Mouse (Mus musculus) right cerebral cortex, adult 18-20 months (tissue): Measurements from ENCODE around the gene Eif2b5.
A peak's percentile ranks its signal among the peaks of the same experiment; 100 is the strongest.

Source experiments
- DNase-seq: peaks from one replicate; pipeline ENCODE4 v3.0.0; 2022; ENCODE audit warnings: mixed read lengths

Eif2b5 gene

GRCm38 (mm10) chr16:20537601-20538320 lies 39.1 kb downstream of the Eif2b5 start:
- DNase-seq: no peak

- no peak for DNase-seq
Observed at GRCm38 (mm10) chr16:20539649-20540048, 41.0 kb downstream of the Eif2b5 start.

GRCm38 (mm10) chr16:20540438-20540837 lies 41.8 kb downstream of the Eif2b5 start:
- DNase-seq: no peak

GRCm38 (mm10) chr16:20545696-20546095 lies 47.1 kb downstream of the Eif2b5 start:
- DNase-seq: no peak

GRCm38 (mm10) chr16:20547423-20547822 lies 48.8 kb downstream of the Eif2b5 start:
- no peak for DNase-seq

- DNase-seq: peak; percentile 99
Observed at GRCm38 (mm10) chr16:20548096-20548948, 49.7 kb downstream of the Eif2b5 start, which contains the start of gene Abcf3. Gene Abcf3 (plus strand): TSS chr16:20548577.

- DNase-seq: no peak
Observed at GRCm38 (mm10) chr16:20549161-20549560, 50.5 kb downstream of the Eif2b5 start.

- no peak for DNase-seq
Observed at GRCm38 (mm10) chr16:20551691-20552090, 53.1 kb downstream of the Eif2b5 start.

- DNase-seq: no peak
Observed at GRCm38 (mm10) chr16:20552594-20552993, 54.0 kb downstream of the Eif2b5 start.

GRCm38 (mm10) chr16:20555000-20555399 lies 56.4 kb downstream of the Eif2b5 start:
- DNase-seq: no peak

- DNase-seq: no peak
Observed at GRCm38 (mm10) chr16:20557381-20557780, 58.8 kb downstream of the Eif2b5 start.
